Mouse (Mus musculus): Measurements from ENCODE around the gene Cdk20. TPM values are rescaled to one million over a fixed set of nuclear protein-coding genes. Genes with fewer than 3 reads are reported as not detected.

The Cdk20 gene
- polyA plus RNA-seq (2012; fragmentation: generic; extraction: Trizol), result 1 to 10 TPM; 5.5 to 7.5 TPM

GRCm38 (mm10) chr13:64432017-64432995 is at the start of gene Cdk20:
Gene Cdk20 (plus strand): TSS chr13:64432314.

Other genes with a start within 250 kb of the Cdk20 start
- gene Cdc14b, start 157.0 kb upstream of the Cdk20 start, polyA plus RNA-seq (2012; fragmentation: generic; extraction: Trizol), result 1 to 10 TPM in 1 of 2 experiments, under 1 TPM in 1; 0.41 to 2.3 TPM
- gene Aaed1, start 119.6 kb upstream of the Cdk20 start, polyA plus RNA-seq (2012; fragmentation: generic; extraction: Trizol), result 1 to 10 TPM; 2.6 to 7.8 TPM
- 100 to 1,000 TPM in 1 of 2 experiments, 10 to 100 TPM in 1; 82.2 to 177 TPM for gene Ctsl, start 61.4 kb upstream of the Cdk20 start, polyA plus RNA-seq (2012; fragmentation: generic; extraction: Trizol)
- gene Fam240b, start 65.5 kb downstream of the Cdk20 start, polyA plus RNA-seq (2012; fragmentation: generic; extraction: Trizol), result not detected

Data from C3H10T1/2 (cell line).